Mouse (Mus musculus) ES-Bruce4 (cell line): ENCODE measurements around the gene 4932415D10Rik.

Experiments used
- EP300 ChIP-seq: IDR thresholded peaks from 2 replicates; pipeline ENCODE4 v1.6.1; 2011; ENCODE audit warnings: low read depth, low read length; ENCODE audit not compliant: insufficient read depth
- POLR2A ChIP-seq: IDR thresholded peaks from one replicate; pipeline ENCODE4 v1.8.1; 2011; ENCODE audit warnings: low read length; ENCODE audit not compliant: insufficient read depth

GRCm38 (mm10) chr10:82240742-82241400 lies 75.5 kb downstream of the 4932415D10Rik start, which contains the start of gene Zfp938:
- peak; percentile 69 for TF ChIP-seq POLR2A
- TF ChIP-seq EP300, result 0 out of 2 replicates have a peak, but pooled peaks have one; percentile 13
